Mouse (Mus musculus): ENCODE results near the gene Defb25. TPM values are rescaled to one million over a fixed set of nuclear protein-coding genes. Genes with fewer than 3 reads are reported as not detected.

Defb25 gene
- total and polyA plus RNA-seq, 2 experiments, result not detected

- 67% methylated on average over 23 of the region's 23 CpGs for WGBS
- Histone ChIP-seq H3K4me1 (ENCODE audit: control insufficient read depth, insufficient read depth, low read length) (no peaks in the 10 kb centered on the region), H3K9ac (ENCODE audit: low read depth, low read length) (peak overlapping the region; percentile 57), H3K36me3 (ENCODE audit: control insufficient read depth, insufficient read depth, low read length) (no peaks in the 10 kb centered on the region), H3K27ac (replicated peaks; ENCODE audit: insufficient read depth, low read depth, low read length) (peak overlapping the region; percentile 76), H3K4me3 (ENCODE audit: insufficient read depth, low read depth, low read length) (peak overlapping the region; percentile 40), H3K79me2 (ENCODE audit: control insufficient read depth, insufficient read depth, low read length) (no peaks in the 10 kb centered on the region), H3K27me3 (ENCODE audit: control insufficient read depth, insufficient read depth, low read length) (0 out of 2 replicates have a peak, but pooled peaks cover 2% of the 10 kb centered on the region)
- DNase-seq (ENCODE audit: extremely low read depth, low read depth, low spot score), result no peak
- no peak for TF ChIP-seq POLR2A (IDR thresholded peaks at IDR 0.05; ENCODE audit: extremely low read depth, insufficient read depth, low read length)
- no peak for TF ChIP-seq CTCF (IDR thresholded peaks at IDR 0.05; ENCODE audit: low read depth, low read length)
These were observed 13.6 kb upstream of the Defb25 start for GRCm38 (mm10) chr2:152636246-152637005.

GRCm38 (mm10) chr2:152634311-152634710 is 11.5 kb upstream of the Defb25 start:
- no peaks in the 10 kb centered on the region for H3K79me2 ChIP-seq (ENCODE audit: control insufficient read depth, insufficient read depth, low read length)
- H3K9ac ChIP-seq (ENCODE audit: low read depth, low read length), result no peak overlapping the region
- H3K4me3 ChIP-seq (ENCODE audit: insufficient read depth, low read depth, low read length), result no peak overlapping the region
- TF ChIP-seq CTCF (IDR thresholded peaks at IDR 0.05; ENCODE audit: low read depth, low read length) (no peak), POLR2A (IDR thresholded peaks at IDR 0.05; ENCODE audit: extremely low read depth, insufficient read depth, low read length) (no peak)
- H3K4me1 ChIP-seq (ENCODE audit: control insufficient read depth, insufficient read depth, low read length), result peaks cover 1% of the 10 kb centered on the region
- 0 out of 2 replicates have a peak, but pooled peaks cover 2% of the 10 kb centered on the region for H3K27me3 ChIP-seq (ENCODE audit: control insufficient read depth, insufficient read depth, low read length)
- WGBS, result 75% methylated on average over 29 of the region's 29 CpGs
- no peak overlapping the region for H3K27ac ChIP-seq (replicated peaks; ENCODE audit: insufficient read depth, low read depth, low read length)
- no peak for DNase-seq (ENCODE audit: extremely low read depth, low read depth, low spot score)
- H3K36me3 ChIP-seq (ENCODE audit: control insufficient read depth, insufficient read depth, low read length), result no peaks in the 10 kb centered on the region

- H3K79me2 ChIP-seq (ENCODE audit: control insufficient read depth, insufficient read depth, low read length), result no peaks in the 10 kb centered on the region
- WGBS, result 40% methylated on average over 17 of the region's 17 CpGs
- no peak overlapping the region for H3K9ac ChIP-seq (ENCODE audit: low read depth, low read length)
These were observed 10.5 kb upstream of the Defb25 start for GRCm38 (mm10) chr2:152633334-152633733.

GRCm38 (mm10) chr2:152629904-152630303 is 7.1 kb upstream of the Defb25 start:
- Histone ChIP-seq H3K4me3 (ENCODE audit: insufficient read depth, low read depth, low read length) (no peak overlapping the region), H3K27me3 (ENCODE audit: control insufficient read depth, insufficient read depth, low read length) (0 out of 2 replicates have a peak, but pooled peaks cover 2% of the 10 kb centered on the region)

More at GRCm38 (mm10) chr2:152633334-152633733, 10.5 kb upstream of the Defb25 start:
- 0 out of 2 replicates have a peak, but pooled peaks cover 2% of the 10 kb centered on the region for H3K27me3 ChIP-seq (ENCODE audit: control insufficient read depth, insufficient read depth, low read length)
- no peaks in the 10 kb centered on the region for H3K36me3 ChIP-seq (ENCODE audit: control insufficient read depth, insufficient read depth, low read length)
- no peak for DNase-seq (ENCODE audit: extremely low read depth, low read depth, low spot score)
- H3K27ac ChIP-seq (replicated peaks; ENCODE audit: insufficient read depth, low read depth, low read length), result no peak overlapping the region
- H3K4me1 ChIP-seq (ENCODE audit: control insufficient read depth, insufficient read depth, low read length), result peaks cover 4% of the 10 kb centered on the region
- no peak overlapping the region for H3K4me3 ChIP-seq (ENCODE audit: insufficient read depth, low read depth, low read length)
- TF ChIP-seq POLR2A (IDR thresholded peaks at IDR 0.05; ENCODE audit: extremely low read depth, insufficient read depth, low read length) (no peak), CTCF (IDR thresholded peaks at IDR 0.05; ENCODE audit: low read depth, low read length) (no peak)

GRCm38 (mm10) chr2:152629239-152629638 is 6.4 kb upstream of the Defb25 start:
- H3K79me2 ChIP-seq (ENCODE audit: control insufficient read depth, insufficient read depth, low read length), result no peaks in the 10 kb centered on the region
- 14% methylated on average over 3 of the region's 3 CpGs for WGBS
- H3K9ac ChIP-seq (ENCODE audit: low read depth, low read length), result no peak overlapping the region
- no peak overlapping the region for H3K4me3 ChIP-seq (ENCODE audit: insufficient read depth, low read depth, low read length)
- no peaks in the 10 kb centered on the region for H3K36me3 ChIP-seq (ENCODE audit: control insufficient read depth, insufficient read depth, low read length)
- no peak overlapping the region for H3K27ac ChIP-seq (replicated peaks; ENCODE audit: insufficient read depth, low read depth, low read length)
- peak; percentile 52 for DNase-seq (ENCODE audit: extremely low read depth, low read depth, low spot score)
- peaks cover 4% of the 10 kb centered on the region for H3K4me1 ChIP-seq (ENCODE audit: control insufficient read depth, insufficient read depth, low read length)
- TF ChIP-seq POLR2A (IDR thresholded peaks at IDR 0.05; ENCODE audit: extremely low read depth, insufficient read depth, low read length), result no peak
- TF ChIP-seq CTCF (IDR thresholded peaks at IDR 0.05; ENCODE audit: low read depth, low read length), result no peak
- 0 out of 2 replicates have a peak, but pooled peaks cover 2% of the 10 kb centered on the region for H3K27me3 ChIP-seq (ENCODE audit: control insufficient read depth, insufficient read depth, low read length)

More at GRCm38 (mm10) chr2:152629904-152630303, 7.1 kb upstream of the Defb25 start:
- Histone ChIP-seq H3K36me3 (ENCODE audit: control insufficient read depth, insufficient read depth, low read length) (no peaks in the 10 kb centered on the region), H3K79me2 (ENCODE audit: control insufficient read depth, insufficient read depth, low read length) (no peaks in the 10 kb centered on the region), H3K27ac (replicated peaks; ENCODE audit: insufficient read depth, low read depth, low read length) (no peak overlapping the region), H3K4me1 (ENCODE audit: control insufficient read depth, insufficient read depth, low read length) (peaks cover 4% of the 10 kb centered on the region), H3K9ac (ENCODE audit: low read depth, low read length) (no peak overlapping the region)
- WGBS, result 84% methylated on average over 6 of the region's 6 CpGs
- TF ChIP-seq CTCF (IDR thresholded peaks at IDR 0.05; ENCODE audit: low read depth, low read length), result no peak
- TF ChIP-seq POLR2A (IDR thresholded peaks at IDR 0.05; ENCODE audit: extremely low read depth, insufficient read depth, low read length), result no peak
- no peak for DNase-seq (ENCODE audit: extremely low read depth, low read depth, low spot score)

- no peak for DNase-seq (ENCODE audit: extremely low read depth, low read depth, low spot score)
- no peak for TF ChIP-seq CTCF (IDR thresholded peaks at IDR 0.05; ENCODE audit: low read depth, low read length)
- no peak for TF ChIP-seq POLR2A (IDR thresholded peaks at IDR 0.05; ENCODE audit: extremely low read depth, insufficient read depth, low read length)
- Histone ChIP-seq H3K27me3 (ENCODE audit: control insufficient read depth, insufficient read depth, low read length) (no peaks in the 10 kb centered on the region), H3K27ac (replicated peaks; ENCODE audit: insufficient read depth, low read depth, low read length) (no peak overlapping the region), H3K4me1 (ENCODE audit: control insufficient read depth, insufficient read depth, low read length) (peaks cover 4% of the 10 kb centered on the region), H3K9ac (ENCODE audit: low read depth, low read length) (no peak overlapping the region), H3K79me2 (ENCODE audit: control insufficient read depth, insufficient read depth, low read length) (no peaks in the 10 kb centered on the region), H3K4me3 (ENCODE audit: insufficient read depth, low read depth, low read length) (peak overlapping the region; percentile 18; the same call in 1 of the 2 replicates), H3K36me3 (ENCODE audit: control insufficient read depth, insufficient read depth, low read length) (no peaks in the 10 kb centered on the region)
- WGBS, result 63% methylated on average over 17 of the region's 17 CpGs
These were observed 5.2 kb upstream of the Defb25 start for GRCm38 (mm10) chr2:152628066-152628465.

Data from liver, adult 2 months (tissue).